Mouse (Mus musculus) macrophage (primary cell): ENCODE measurements around the gene Slc22a14. TPM values are rescaled to one million over a fixed set of nuclear protein-coding genes. Genes with fewer than 3 reads are reported as not detected.

ENCODE experiments used
- H3K27ac ChIP-seq: fragments of 350-480 bp; formaldehyde crosslinking; 2 replicates; pipeline ENCODE4 v1.9.0; 2021
- H3K36me3 ChIP-seq: fragments of 350-480 bp; formaldehyde crosslinking; 2 replicates; pipeline ENCODE4 v1.9.0; 2021; ENCODE audit errors: inconsistent target
- H3K4me3 ChIP-seq: fragments of 350-480 bp; formaldehyde crosslinking; 2 replicates; pipeline ENCODE4 v1.9.0; 2021; ENCODE audit errors: inconsistent target
- H3K79me2 ChIP-seq: fragments of 350-480 bp; formaldehyde crosslinking; 2 replicates; pipeline ENCODE4 v1.9.0; 2021; ENCODE audit errors: inconsistent target
- WGBS: methylation state at CpG from one replicate; pipeline ENCODE4 v1.1.7; 2026; ENCODE audit warnings: inconsistent platforms; ENCODE audit not compliant: missing documents; 5-methylcytosine and 5-hydroxymethylcytosine counted together
- polyA plus RNA-seq: library from polyadenylated mRNA; stranded (reverse); fragments of 250-400 nt; gene quantifications from 3 replicates; pipeline ENCODE4 v1.2.4, GENCODE M21; 2018; ENCODE audit warnings: inconsistent platforms
- total RNA-seq, 78 experiments: library from RNA; depleted of rRNA; stranded (reverse); fragments of 250-400 nt; gene quantifications; 1 replicate in 9 of 78; 2 replicates in 24 of 78; 3 replicates in 43 of 78; 4 replicates in 2 of 78; pipeline ENCODE4 v1.2.4; 2018; ENCODE audit warnings: inconsistent platforms in 56 of 78

Gene Slc22a14
- total RNA-seq (2018; cell fraction: chromatin; rRNA removed), result not detected
- total RNA-seq (2018; cell fraction: cytosol; rRNA removed), result not detected
- not detected for total RNA-seq (2018; cell fraction: nucleus; rRNA removed)
- polyA plus RNA-seq, result not detected in 3 replicates

DNA sequence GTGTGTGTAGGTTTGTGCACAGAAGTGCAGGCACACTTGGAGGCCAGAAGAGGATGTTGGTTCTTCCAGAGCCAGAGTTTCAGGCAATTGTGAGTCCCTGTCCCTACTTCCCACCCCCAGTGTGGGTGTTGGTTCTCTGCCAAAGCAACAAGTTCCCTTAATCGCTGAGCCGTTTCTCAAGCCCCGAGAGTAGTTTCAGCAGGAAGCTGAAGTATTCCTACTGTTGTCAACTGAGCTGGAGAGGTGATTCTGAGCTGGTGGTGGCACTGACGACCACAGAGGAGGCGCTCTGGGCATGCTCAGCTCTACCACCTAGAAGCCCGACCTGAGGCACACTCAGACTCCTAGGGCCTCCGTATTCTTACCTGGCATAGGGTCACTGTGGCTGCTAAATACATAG, at the start of gene Slc22a14:
Slc22a14 (minus strand) TSS at position 270 of the 400 bp plus-strand sequence.
- H3K4me3 ChIP-seq, result no peak within 1 kb of the TSS
- H3K79me2 ChIP-seq, result no peaks in the 10 kb centered on the region
- 8% methylated on average over 7 of the region's 7 CpGs for WGBS
- no peaks in the 10 kb centered on the region for H3K36me3 ChIP-seq
- no peak within 1 kb of the TSS for H3K27ac ChIP-seq

DNA sequence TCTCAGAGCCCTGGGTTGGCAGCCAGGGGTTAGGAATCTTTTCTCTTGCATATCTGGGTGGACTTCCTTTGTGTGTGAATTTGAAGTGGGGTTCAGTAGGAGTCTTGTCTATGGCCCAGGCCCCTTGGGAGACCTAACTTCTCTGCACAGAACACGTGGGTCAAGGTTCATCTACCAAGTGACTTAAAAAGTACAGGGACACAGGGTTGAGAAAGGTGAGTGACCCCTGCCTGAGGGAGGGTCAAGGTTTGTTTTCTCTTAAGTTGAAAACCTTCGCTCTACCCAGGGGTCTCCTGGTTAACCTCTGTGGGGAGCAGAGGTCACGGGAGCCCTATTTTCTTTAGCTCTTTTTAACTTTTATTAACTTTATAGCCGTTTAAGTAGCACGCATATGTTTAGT, 44.5 kb upstream of the Slc22a14 start:
- 92% methylated on average over 5 of the region's 5 CpGs for WGBS
- H3K79me2 ChIP-seq, result no peaks in the 10 kb centered on the region
- no peaks in the 10 kb centered on the region for H3K36me3 ChIP-seq
- H3K27ac ChIP-seq, result no peak overlapping the region
- H3K4me3 ChIP-seq, result no peak overlapping the region

DNA sequence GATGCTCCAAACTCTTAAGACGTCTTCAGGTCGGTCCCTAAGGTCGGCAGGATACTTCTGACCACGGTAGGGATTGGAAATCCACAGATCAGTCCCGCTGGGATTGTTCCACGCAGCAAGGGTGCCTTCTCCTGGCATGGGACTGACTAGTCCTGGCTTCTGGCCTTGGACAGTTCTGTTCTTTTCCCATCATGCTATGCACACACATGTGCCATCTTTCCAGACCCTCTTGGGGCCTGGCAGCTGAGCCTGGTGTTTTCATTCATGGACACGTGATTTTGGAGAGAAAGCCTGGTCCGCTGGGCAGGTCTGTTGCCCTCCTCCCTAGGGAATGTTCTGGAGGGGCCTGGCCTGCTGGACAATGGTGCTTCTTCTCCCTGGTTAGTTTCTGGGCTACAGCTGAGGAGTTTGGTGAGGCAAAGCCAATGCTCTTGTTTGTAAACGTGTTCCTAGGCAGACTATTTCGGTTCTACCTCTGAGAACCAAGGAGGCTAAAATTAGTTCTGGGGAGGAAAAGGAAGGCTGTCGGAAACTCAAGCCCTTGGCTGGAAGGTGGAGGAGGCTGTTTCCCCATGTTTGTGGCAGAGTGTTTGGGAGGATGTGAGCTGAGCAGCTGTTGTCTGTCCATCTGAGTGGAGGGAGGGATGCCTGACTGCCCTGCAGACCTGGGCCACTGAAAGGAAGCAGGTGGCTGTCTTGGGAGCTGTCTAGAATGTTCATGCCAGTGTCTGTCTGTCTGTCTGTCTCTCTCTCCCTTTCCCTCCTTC, 43.7 kb upstream of the Slc22a14 start:
- Histone ChIP-seq H3K36me3 (no peaks in the 10 kb centered on the region), H3K79me2 (no peaks in the 10 kb centered on the region), H3K4me3 (no peak overlapping the region), H3K27ac (no peak overlapping the region)
- WGBS, result 71% methylated on average over 11 of the region's 11 CpGs

DNA sequence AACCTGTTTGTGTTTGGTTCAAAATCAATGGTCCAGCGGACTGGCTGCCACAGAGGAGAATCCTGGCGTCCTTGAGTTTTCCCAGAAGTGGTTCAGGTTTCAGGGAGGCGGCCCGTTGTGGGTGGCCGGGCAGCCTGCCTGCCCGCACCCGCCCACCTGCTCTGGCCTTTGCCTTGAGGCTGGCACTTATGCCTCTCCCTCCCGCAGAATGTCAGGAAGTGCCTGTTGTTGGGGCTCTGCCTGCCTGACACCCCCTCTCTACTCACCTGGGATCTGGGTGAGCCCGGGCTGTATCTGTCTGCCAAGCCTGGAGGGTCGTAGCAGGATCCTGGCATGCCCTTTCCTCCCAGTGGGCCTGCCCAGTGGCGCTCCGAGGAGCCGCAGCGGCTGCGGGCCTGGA, 42.5 kb upstream of the Slc22a14 start:
- Histone ChIP-seq H3K27ac (no peak overlapping the region), H3K36me3 (no peaks in the 10 kb centered on the region), H3K4me3 (no peak overlapping the region), H3K79me2 (no peaks in the 10 kb centered on the region)
- 97% methylated on average over 15 of the region's 15 CpGs for WGBS

DNA sequence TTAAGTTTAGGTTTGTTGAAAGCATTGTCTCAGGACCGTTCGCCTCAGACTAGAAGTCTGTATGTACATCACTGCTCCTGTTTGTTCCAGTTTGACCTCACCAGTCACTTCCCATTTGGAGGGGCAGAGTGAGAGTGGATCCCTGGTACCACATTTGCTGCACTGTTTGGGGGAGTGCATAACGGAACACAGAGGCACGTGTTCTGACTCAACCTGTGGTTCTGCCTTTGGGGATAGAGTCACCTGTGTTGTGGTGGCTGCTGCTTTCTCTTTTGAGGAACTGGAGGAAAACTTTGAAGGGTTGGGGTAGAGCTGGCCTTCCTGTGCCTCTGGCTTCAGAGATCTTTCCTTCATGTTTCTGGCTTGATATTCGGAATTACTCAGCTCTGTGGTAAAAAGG, 38.7 kb upstream of the Slc22a14 start:
- Histone ChIP-seq H3K36me3 (no peaks in the 10 kb centered on the region), H3K27ac (no peak overlapping the region), H3K79me2 (no peaks in the 10 kb centered on the region), H3K4me3 (no peak overlapping the region)
- WGBS, result 15% methylated on average over 5 of the region's 5 CpGs

DNA sequence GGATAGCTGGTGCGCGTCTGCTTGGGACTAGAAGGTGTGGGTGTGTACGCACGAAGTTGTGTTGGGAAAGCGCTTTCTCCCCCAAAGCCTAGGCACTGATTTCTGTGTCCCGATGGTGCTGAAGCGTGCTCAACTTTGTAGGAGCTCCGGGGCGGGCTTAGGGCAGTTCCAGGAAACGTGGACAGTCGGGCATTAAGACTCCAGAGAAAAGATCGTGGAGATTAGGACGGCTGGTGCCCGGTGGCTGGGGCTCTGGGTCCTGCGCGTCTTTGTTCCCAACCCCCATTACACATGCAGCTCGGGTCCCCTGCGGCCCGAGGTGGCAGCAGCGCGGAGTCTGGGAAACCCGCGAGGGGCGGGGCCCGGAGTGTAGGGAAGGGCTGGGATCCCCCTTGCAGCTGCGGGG, 37.9 kb upstream of the Slc22a14 start:
- Histone ChIP-seq H3K4me3 (peak overlapping the region; percentile 21; the same call in 1 of the 2 replicates), H3K27ac (no peak overlapping the region), H3K79me2 (no peaks in the 10 kb centered on the region), H3K36me3 (no peaks in the 10 kb centered on the region)
- WGBS, result under 1% methylated on average over 26 of the region's 26 CpGs

DNA sequence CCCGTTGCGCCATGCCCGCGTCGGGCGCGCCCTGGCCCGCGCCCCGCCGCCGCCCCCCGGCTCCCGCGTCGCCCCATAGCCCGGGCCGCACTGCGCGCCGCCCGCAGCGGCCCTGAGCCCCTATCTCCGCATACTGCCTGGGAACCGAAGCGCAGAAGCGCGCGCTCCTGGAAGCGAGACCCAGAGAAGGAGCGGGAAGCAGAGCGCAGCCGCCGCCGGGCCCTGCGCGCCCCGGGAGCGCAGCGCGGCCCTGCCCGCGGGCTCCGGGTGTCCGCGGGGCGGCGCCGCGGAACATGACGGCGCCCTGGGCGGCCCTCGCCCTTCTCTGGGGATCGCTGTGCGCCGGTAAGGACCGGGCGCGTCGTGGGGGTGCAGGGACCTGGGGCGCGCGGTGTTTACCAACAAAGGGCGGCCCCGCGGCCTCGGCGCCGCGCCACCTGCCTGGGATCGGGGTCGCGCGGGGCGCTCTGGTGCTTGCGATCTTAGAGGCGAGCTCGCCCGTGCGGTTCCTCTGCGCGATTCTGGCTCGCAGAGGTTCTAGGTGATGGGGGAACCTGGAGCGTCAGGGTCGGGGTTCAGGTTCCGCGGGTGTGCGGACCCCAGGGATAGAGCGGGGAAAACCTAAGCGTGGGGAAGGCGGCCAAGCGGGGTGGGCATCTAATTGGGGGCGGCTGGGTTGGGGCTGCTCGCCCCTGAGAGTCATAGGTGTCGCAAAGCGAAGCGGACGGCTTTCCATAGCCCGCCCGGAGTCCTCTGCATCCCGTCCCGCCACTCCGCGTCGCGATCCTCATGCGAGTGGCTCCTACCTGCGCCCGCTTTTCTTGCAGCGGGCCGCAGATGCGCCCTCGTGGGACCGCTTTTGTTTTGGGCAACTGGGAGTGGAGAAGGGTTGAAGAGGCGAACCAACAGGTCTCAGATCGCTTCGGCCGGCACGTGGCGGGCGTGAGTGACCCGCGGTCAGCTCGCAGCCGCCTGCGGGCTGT, 37.2 kb upstream of the Slc22a14 start:
- H3K36me3 ChIP-seq, result no peaks in the 10 kb centered on the region
- no peak overlapping the region for H3K27ac ChIP-seq
- WGBS, result under 1% methylated on average over 118 of the region's 127 CpGs
- peak overlapping the region; percentile 21; the same call in 1 of the 2 replicates for H3K4me3 ChIP-seq
- no peaks in the 10 kb centered on the region for H3K79me2 ChIP-seq

DNA sequence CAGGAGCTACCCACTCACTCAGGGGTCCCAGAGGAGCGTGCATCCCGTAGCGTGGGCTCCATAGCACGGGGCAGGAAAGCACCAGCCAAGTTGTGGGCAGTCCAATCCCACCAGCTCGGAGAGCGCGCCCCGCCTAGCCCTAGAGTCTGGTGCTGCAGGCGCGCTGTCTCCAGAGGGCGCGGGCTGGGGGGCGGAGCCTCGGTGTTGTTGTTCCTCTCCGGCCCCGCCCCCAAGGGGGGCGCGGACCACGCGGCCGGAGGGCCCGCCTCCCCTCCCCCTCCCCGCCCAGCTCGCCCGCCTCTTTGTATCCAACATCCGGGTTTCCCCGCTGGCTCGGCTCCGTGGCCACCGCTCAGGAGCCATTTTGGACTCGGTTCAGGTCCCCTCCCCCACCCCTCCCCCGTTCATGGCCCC, 36.5 kb upstream of the Slc22a14 start, which contains the start of gene Acvr2b:
Acvr2b (plus strand) TSS at position 318 of the 414 bp plus-strand sequence.
- Histone ChIP-seq H3K36me3 (no peaks in the 10 kb centered on the region), H3K27ac (no peak within 1 kb of the TSS), H3K4me3 (peak within 1 kb of the TSS; percentile 32), H3K79me2 (no peaks in the 10 kb centered on the region)
- WGBS, result 0% methylated on average over 19 of the region's 32 CpGs

DNA sequence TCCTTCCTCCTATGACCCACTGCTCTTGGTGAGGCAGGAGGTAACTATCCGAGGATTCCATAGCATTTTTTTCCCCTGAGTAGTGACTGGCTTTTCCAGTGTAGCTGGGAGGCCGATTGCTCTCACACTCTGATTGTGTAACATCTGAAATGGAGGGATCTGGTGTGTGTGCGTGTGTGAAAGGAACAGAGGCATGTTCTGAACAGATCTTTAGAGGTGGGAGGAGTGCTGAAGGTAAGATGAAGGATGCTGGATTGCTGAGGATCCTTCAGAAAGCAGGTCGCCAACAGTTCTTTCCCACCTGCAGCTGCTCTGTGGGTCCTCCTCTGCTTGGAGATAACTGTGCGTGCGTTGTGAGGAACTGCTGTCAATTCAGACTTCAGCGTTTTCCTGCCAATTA, 36.0 kb upstream of the Slc22a14 start:
- Histone ChIP-seq H3K27ac (no peak overlapping the region), H3K36me3 (no peaks in the 10 kb centered on the region), H3K4me3 (peak overlapping the region; percentile 32), H3K79me2 (no peaks in the 10 kb centered on the region)
- 0% methylated on average over 7 of the region's 7 CpGs for WGBS

DNA sequence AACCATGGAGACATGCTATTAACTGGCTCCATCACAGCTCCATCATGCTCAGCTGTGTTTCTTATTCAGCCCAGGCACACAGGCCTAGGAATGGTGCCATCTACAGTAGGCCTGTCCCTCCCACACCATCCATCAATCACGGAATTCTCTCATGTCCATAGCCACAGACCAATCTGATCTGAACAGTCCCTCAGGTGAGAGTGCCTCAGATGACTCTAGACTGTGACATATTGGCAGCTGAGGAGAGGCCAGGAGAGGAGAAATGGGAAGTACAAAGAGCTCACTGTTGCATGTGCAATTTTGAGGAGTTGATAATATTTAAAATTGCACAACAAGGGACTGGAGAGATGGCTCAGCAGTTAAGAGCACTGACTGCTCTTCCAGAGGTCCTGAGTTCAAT, 29.5 kb upstream of the Slc22a14 start:
- Histone ChIP-seq H3K36me3 (no peaks in the 10 kb centered on the region), H3K4me3 (no peak overlapping the region), H3K27ac (no peak overlapping the region), H3K79me2 (no peaks in the 10 kb centered on the region)
- WGBS, result 91% methylated on average over 1 of the region's 1 CpGs

DNA sequence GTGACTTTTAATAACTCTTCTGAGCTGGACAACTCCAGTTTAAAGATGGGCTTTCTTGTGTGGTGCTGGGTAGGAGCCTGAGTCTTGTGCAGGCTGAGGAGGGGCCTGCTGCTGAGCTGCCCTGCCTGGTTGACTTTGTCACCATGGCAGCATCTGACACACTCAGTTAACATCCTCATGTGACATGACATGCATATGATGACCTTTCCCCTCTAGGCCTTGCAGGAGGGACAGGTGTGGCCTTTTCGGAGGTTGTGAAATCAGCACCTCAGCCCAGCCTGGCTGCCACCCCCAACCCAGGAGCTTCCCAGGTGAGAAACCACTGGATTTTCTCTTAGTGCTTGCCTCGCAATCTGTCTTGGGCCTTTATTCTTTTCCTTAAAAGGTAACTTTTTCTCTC, 24.9 kb upstream of the Slc22a14 start:
- 92% methylated on average over 2 of the region's 2 CpGs for WGBS
- Histone ChIP-seq H3K36me3 (no peaks in the 10 kb centered on the region), H3K4me3 (no peak overlapping the region), H3K79me2 (no peaks in the 10 kb centered on the region), H3K27ac (no peak overlapping the region)

DNA sequence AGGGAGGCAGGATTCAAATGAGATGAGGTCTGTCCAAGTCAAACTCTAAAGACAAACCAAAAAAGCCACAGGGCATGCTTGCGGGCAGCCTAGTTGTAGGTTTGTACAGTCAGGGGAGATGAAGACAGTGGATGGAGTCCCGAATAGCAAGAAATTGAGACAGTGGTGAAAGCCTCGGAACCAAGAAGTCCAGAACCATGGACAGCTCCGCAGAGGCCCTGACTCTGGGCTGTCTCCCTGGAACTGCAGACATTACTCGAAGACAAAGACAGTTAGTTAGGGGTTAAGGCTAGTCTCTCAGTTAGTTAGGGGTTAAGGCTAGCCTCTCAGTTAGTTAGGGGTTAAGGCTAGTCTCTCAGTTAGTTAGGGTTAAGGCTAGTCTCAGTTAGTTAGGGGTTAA, 23.6 kb upstream of the Slc22a14 start:
- no peak overlapping the region for H3K4me3 ChIP-seq
- 67% methylated on average over 5 of the region's 5 CpGs for WGBS
- no peaks in the 10 kb centered on the region for H3K36me3 ChIP-seq
- H3K27ac ChIP-seq, result no peak overlapping the region
- H3K79me2 ChIP-seq, result no peaks in the 10 kb centered on the region

DNA sequence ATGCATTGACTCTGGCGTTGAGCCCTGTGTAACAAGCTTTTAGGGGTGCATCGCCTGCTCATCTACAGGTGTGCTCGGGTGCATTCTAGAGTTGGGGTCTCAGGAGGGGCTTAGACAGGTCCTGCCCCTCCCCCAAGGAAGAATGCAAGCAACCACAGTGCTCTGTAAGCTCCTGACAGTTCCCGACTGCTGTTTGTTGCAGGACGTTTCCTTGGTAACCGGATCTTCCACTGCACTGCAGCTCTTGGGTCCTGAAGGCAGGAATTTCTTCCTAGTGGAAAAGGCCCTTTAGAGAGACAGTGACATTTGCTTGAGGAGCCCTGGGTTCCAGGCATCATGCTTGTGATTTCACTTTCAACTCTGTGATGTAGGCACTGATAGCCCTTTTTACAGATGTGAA, 17.2 kb upstream of the Slc22a14 start:
- Histone ChIP-seq H3K79me2 (no peaks in the 10 kb centered on the region), H3K27ac (no peak overlapping the region), H3K36me3 (no peaks in the 10 kb centered on the region), H3K4me3 (no peak overlapping the region)
- 89% methylated on average over 6 of the region's 6 CpGs for WGBS

DNA sequence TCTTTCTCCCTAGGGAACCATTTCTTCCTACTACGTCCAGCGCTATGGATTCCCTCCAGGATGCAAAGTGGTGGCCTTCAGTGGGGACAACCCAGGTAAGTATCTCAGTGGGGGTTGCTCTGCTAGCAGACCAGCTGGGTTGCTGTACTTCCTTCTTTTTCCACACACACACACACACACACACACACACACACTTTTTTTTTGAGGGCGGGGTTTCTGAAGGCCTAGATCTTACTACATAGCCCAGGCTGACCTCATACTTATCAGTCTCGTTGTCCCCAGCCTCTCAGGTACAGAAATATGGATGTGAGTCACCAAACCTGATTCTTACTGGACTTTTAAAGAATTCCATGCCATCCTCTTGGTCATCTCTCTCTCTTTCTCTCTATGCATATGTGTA, 12.9 kb upstream of the Slc22a14 start:
- WGBS, result 64% methylated on average over 2 of the region's 4 CpGs
- H3K4me3 ChIP-seq, result no peak overlapping the region

DNA sequence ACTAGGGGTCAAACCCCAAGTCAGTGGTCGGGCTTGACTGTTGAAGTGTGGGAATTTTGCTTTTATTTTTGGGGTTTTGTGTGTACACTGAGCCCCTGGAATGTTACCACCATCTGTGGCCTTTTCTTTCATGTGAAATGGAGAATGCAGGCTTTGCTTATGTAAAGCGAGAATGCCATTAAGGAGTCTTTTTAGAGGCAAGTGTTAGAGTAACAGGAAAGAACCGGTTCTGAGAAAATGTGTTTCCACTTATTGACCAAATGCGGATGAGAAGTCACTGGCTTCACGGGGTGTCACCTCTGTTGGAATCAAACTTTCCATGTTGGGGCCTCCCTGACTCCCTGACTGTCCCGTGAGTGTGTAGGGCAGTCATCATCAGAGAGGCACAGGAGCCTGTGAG, 10.2 kb upstream of the Slc22a14 start:
- Histone ChIP-seq H3K27ac (no peak overlapping the region), H3K4me3 (no peak overlapping the region), H3K36me3 (no peaks in the 10 kb centered on the region), H3K79me2 (no peaks in the 10 kb centered on the region)
- WGBS, result 88% methylated on average over 6 of the region's 6 CpGs

More for the DNA sequence above, 12.9 kb upstream of the Slc22a14 start:
- H3K36me3 ChIP-seq, result no peaks in the 10 kb centered on the region
- no peak overlapping the region for H3K27ac ChIP-seq
- no peaks in the 10 kb centered on the region for H3K79me2 ChIP-seq
